Mouse (Mus musculus): ENCODE results near the gene Sox1. TPM values are rescaled to one million over a fixed set of nuclear protein-coding genes. Genes with fewer than 3 reads are reported as not detected.

Gene Sox1
- polyA plus RNA-seq, 1 experiment from 2014 or later, result 1.1 TPM

GRCm38 (mm10) chr8:12408020-12408419 lies 12.9 kb downstream of the Sox1 start:
- H3K9ac ChIP-seq (replicated peaks; ENCODE audit: low read depth, low read length), result no peak overlapping the region
- 16% methylated on average over 10 of the region's 10 CpGs for WGBS
- H3K27me3 ChIP-seq (ENCODE audit: control insufficient read depth, insufficient read depth, low read length), result peaks cover 34% of the 10 kb centered on the region
- H3K9me3 ChIP-seq (ENCODE audit: control insufficient read depth, low read length), result no peaks in the 10 kb centered on the region
- no peak overlapping the region for H3K27ac ChIP-seq (ENCODE audit: low read depth, low read length)
- ATAC-seq (ENCODE audit: low read depth), result no peak
- H3K4me2 ChIP-seq (ENCODE audit: low read depth, low read length), result no peak overlapping the region
- no peaks in the 10 kb centered on the region for H3K4me1 ChIP-seq (ENCODE audit: control insufficient read depth, insufficient read depth, low read length)
- no peaks in the 10 kb centered on the region for H3K36me3 ChIP-seq (ENCODE audit: control insufficient read depth, insufficient read depth, low read length)
- H3K4me3 ChIP-seq (ENCODE audit: low read depth, low read length), result no peak overlapping the region

DNA sequence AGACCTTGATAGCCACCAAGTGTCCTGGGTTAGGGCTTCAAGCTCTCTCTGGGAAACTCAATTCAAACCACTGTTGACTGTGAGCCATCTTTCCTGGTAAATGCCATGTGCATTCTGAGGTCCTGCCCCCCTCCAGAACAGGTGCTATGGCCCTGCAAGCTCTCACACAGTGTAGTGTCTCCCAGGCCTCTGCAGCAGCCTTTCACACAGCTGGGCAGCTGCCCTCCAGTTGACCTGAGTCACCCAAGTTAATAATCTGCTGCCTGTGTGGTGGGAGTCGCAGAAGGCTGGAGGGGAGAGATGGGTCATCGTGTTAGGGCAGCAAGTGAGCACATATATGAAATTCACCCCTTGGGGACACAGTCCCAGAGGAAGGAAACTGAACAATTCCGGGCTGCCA lies 14.9 kb downstream of the Sox1 start:
- 38% methylated on average over 3 of the region's 3 CpGs for WGBS
- no peaks in the 10 kb centered on the region for H3K4me1 ChIP-seq (ENCODE audit: control insufficient read depth, insufficient read depth, low read length)
- no peak overlapping the region for H3K4me2 ChIP-seq (ENCODE audit: low read depth, low read length)
- no peak for ATAC-seq (ENCODE audit: low read depth)
- H3K4me3 ChIP-seq (ENCODE audit: low read depth, low read length), result no peak overlapping the region
- no peaks in the 10 kb centered on the region for H3K36me3 ChIP-seq (ENCODE audit: control insufficient read depth, insufficient read depth, low read length)
- no peak overlapping the region for H3K27ac ChIP-seq (ENCODE audit: low read depth, low read length)
- H3K9me3 ChIP-seq (ENCODE audit: control insufficient read depth, low read length), result no peaks in the 10 kb centered on the region
- peaks cover 18% of the 10 kb centered on the region for H3K27me3 ChIP-seq (ENCODE audit: control insufficient read depth, insufficient read depth, low read length)
- no peak overlapping the region for H3K9ac ChIP-seq (replicated peaks; ENCODE audit: low read depth, low read length)

DNA sequence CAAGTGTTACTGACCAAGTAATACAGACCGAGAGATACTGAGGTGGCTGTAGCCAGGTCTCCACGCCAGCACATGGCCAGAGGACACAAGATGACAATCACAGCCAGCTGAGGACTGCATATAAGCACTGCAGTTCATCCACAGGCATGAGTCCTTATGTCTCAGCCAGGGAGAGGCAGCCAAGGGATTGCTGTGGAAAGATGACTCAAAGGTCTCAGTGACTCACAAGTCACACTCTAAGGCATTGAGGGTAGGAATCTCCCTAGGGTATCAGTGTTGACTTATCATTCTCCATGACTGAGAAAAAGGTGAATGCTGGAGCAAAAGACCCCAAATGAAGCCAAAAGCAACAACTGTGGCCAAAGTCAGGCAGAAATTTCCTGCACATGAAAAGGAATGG lies 22.0 kb downstream of the Sox1 start:
- no peak overlapping the region for H3K9ac ChIP-seq (replicated peaks; ENCODE audit: low read depth, low read length)
- no peak overlapping the region for H3K4me3 ChIP-seq (ENCODE audit: low read depth, low read length)
- WGBS, result 90% methylated on average over 2 of the region's 2 CpGs
- no peaks in the 10 kb centered on the region for H3K27me3 ChIP-seq (ENCODE audit: control insufficient read depth, insufficient read depth, low read length)
- no peak overlapping the region for H3K4me2 ChIP-seq (ENCODE audit: low read depth, low read length)
- H3K4me1 ChIP-seq (ENCODE audit: control insufficient read depth, insufficient read depth, low read length), result no peaks in the 10 kb centered on the region
- no peaks in the 10 kb centered on the region for H3K9me3 ChIP-seq (ENCODE audit: control insufficient read depth, low read length)
- no peak for ATAC-seq (ENCODE audit: low read depth)
- no peaks in the 10 kb centered on the region for H3K36me3 ChIP-seq (ENCODE audit: control insufficient read depth, insufficient read depth, low read length)
- H3K27ac ChIP-seq (ENCODE audit: low read depth, low read length), result no peak overlapping the region

- Histone ChIP-seq H3K27ac (ENCODE audit: low read depth, low read length) (no peak overlapping the region), H3K9ac (replicated peaks; ENCODE audit: low read depth, low read length) (no peak overlapping the region), H3K9me3 (ENCODE audit: control insufficient read depth, low read length) (no peaks in the 10 kb centered on the region), H3K4me2 (ENCODE audit: low read depth, low read length) (no peak overlapping the region), H3K36me3 (ENCODE audit: control insufficient read depth, insufficient read depth, low read length) (no peaks in the 10 kb centered on the region), H3K4me3 (ENCODE audit: low read depth, low read length) (no peak overlapping the region), H3K4me1 (ENCODE audit: control insufficient read depth, insufficient read depth, low read length) (no peaks in the 10 kb centered on the region), H3K27me3 (ENCODE audit: control insufficient read depth, insufficient read depth, low read length) (no peaks in the 10 kb centered on the region; the same call in 1 of the 2 replicates)
- no peak for ATAC-seq (ENCODE audit: low read depth)
- WGBS, result 87% methylated on average over 2 of the region's 2 CpGs
Observed at GRCm38 (mm10) chr8:12420537-12420936, 25.4 kb downstream of the Sox1 start.

DNA sequence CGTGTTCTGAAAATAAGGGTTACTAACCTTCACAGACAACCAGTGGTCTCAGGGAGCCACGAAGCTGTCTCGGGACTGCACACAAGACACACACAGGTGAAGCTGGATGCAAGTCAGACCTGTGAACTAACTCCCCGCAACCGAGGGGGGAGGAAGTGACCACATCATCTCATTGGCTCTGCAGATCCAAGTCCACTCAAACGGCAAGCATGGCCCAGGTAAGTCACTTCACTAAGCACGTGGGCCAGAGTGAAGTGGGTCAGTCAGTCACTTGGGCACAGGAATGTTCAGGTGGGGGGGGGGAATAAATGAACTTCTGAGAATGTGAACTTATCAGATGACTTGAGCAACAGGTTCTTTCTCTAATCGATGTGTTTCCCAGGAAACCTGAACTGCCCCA lies 30.8 kb downstream of the Sox1 start:
- ATAC-seq (ENCODE audit: low read depth), result no peak
- no peak overlapping the region for H3K27ac ChIP-seq (ENCODE audit: low read depth, low read length)
- peaks cover 34% of the 10 kb centered on the region for H3K27me3 ChIP-seq (ENCODE audit: control insufficient read depth, insufficient read depth, low read length)
- no peak overlapping the region for H3K4me2 ChIP-seq (ENCODE audit: low read depth, low read length)
- H3K9me3 ChIP-seq (ENCODE audit: control insufficient read depth, low read length), result no peaks in the 10 kb centered on the region
- peaks cover 16% of the 10 kb centered on the region for H3K4me1 ChIP-seq (ENCODE audit: control insufficient read depth, insufficient read depth, low read length)
- no peak overlapping the region for H3K4me3 ChIP-seq (ENCODE audit: low read depth, low read length)
- 90% methylated on average over 8 of the region's 8 CpGs for WGBS
- H3K9ac ChIP-seq (replicated peaks; ENCODE audit: low read depth, low read length), result no peak overlapping the region
- H3K36me3 ChIP-seq (ENCODE audit: control insufficient read depth, insufficient read depth, low read length), result no peaks in the 10 kb centered on the region

DNA sequence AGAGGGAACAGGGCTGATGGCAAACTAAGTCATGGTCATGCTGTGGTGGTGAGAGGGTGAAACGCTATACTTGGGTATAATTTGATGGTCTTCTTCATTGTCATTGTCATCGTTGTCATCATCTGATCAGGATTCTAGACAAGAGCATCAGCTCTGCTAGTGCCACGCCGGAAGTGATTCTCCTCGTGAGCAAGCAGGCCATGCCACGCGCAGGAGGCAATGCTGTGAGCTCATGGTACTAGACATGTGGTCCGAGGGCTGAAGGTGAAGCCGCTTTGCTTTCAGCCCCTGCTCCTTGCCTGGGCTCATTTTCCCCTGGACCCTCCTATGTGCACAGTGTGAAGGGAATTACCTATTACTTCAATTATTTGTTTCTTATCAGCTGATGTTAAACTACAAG lies 32.3 kb downstream of the Sox1 start:
- H3K27me3 ChIP-seq (ENCODE audit: control insufficient read depth, insufficient read depth, low read length), result peaks cover 45% of the 10 kb centered on the region
- H3K4me1 ChIP-seq (ENCODE audit: control insufficient read depth, insufficient read depth, low read length), result peaks cover 18% of the 10 kb centered on the region
- H3K9me3 ChIP-seq (ENCODE audit: control insufficient read depth, low read length), result no peaks in the 10 kb centered on the region
- H3K27ac ChIP-seq (ENCODE audit: low read depth, low read length), result no peak overlapping the region
- no peak for ATAC-seq (ENCODE audit: low read depth)
- H3K4me3 ChIP-seq (ENCODE audit: low read depth, low read length), result no peak overlapping the region
- H3K4me2 ChIP-seq (ENCODE audit: low read depth, low read length), result no peak overlapping the region
- no peak overlapping the region for H3K9ac ChIP-seq (replicated peaks; ENCODE audit: low read depth, low read length)
- H3K36me3 ChIP-seq (ENCODE audit: control insufficient read depth, insufficient read depth, low read length), result no peaks in the 10 kb centered on the region
- 49% methylated on average over 9 of the region's 9 CpGs for WGBS

DNA sequence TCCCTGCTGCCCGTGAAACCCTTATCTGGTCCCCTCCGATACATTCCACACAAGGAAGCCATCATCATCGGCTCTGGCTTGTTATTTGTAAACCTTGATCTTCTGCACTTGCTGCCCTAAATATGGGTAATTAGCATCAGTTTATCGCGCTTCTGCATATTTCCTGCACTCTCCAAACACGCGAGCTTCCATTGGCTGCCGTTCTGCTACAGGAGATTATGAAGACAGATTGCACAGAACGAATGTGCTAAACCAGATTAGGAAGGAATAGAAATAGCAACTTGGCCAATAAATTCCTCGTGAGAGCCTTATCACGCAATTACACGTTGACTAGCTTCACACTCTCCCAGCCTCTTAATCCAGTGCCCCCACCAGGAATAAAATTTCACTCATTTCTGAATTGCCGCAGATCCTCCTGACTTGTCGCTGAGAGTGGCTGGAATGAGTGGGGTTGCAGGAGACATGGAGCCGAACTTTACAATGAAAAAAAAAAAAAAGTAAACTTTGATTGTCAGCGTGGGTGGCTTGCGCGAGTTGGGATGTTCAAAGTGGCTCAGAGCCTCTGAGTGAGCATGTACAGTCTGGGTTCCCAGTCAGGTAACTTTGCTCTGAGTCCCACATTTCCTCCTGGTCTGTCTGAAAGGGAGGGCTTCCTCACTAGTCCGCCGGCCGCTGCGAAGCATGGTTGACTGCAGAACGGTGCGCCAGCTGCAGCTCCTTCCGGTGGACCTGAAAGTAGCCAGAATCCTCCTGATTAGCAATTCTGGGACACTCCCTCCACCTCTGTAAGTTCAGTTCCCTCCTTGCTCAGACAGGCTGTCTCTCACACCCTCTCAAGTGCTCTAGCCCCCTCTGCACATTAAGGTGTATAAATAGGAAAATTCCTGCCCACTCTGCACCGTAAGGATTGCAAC lies 33.0 kb downstream of the Sox1 start:
- Histone ChIP-seq H3K9ac (replicated peaks; ENCODE audit: low read depth, low read length) (no peak overlapping the region), H3K27ac (ENCODE audit: low read depth, low read length) (no peak overlapping the region), H3K4me2 (ENCODE audit: low read depth, low read length) (no peak overlapping the region), H3K27me3 (ENCODE audit: control insufficient read depth, insufficient read depth, low read length) (peaks cover 50% of the 10 kb centered on the region), H3K4me1 (ENCODE audit: control insufficient read depth, insufficient read depth, low read length) (peaks cover 18% of the 10 kb centered on the region), H3K9me3 (ENCODE audit: control insufficient read depth, low read length) (no peaks in the 10 kb centered on the region), H3K4me3 (ENCODE audit: low read depth, low read length) (no peak overlapping the region), H3K36me3 (ENCODE audit: control insufficient read depth, insufficient read depth, low read length) (no peaks in the 10 kb centered on the region)
- no peak for ATAC-seq (ENCODE audit: low read depth)
- 13% methylated on average over 26 of the region's 26 CpGs for WGBS

- ATAC-seq (ENCODE audit: low read depth), result no peak
- Histone ChIP-seq H3K4me3 (ENCODE audit: low read depth, low read length) (no peak overlapping the region), H3K9me3 (ENCODE audit: control insufficient read depth, low read length) (no peaks in the 10 kb centered on the region), H3K9ac (replicated peaks; ENCODE audit: low read depth, low read length) (no peak overlapping the region), H3K27me3 (ENCODE audit: control insufficient read depth, insufficient read depth, low read length) (peaks cover 50% of the 10 kb centered on the region), H3K27ac (ENCODE audit: low read depth, low read length) (no peak overlapping the region), H3K4me1 (ENCODE audit: control insufficient read depth, insufficient read depth, low read length) (peaks cover 18% of the 10 kb centered on the region), H3K4me2 (ENCODE audit: low read depth, low read length) (no peak overlapping the region), H3K36me3 (ENCODE audit: control insufficient read depth, insufficient read depth, low read length) (no peaks in the 10 kb centered on the region)
- 25% methylated on average over 5 of the region's 5 CpGs for WGBS
Observed at GRCm38 (mm10) chr8:12428931-12429330, 33.8 kb downstream of the Sox1 start.

- no peak overlapping the region for H3K4me3 ChIP-seq (ENCODE audit: low read depth, low read length)
- no peaks in the 10 kb centered on the region for H3K36me3 ChIP-seq (ENCODE audit: control insufficient read depth, insufficient read depth, low read length)
- peaks cover 18% of the 10 kb centered on the region for H3K4me1 ChIP-seq (ENCODE audit: control insufficient read depth, insufficient read depth, low read length)
- WGBS, result 10% methylated on average over 9 of the region's 9 CpGs
- ATAC-seq (ENCODE audit: low read depth), result peak; percentile 10; the same call in 1 of the 2 replicates
- H3K9ac ChIP-seq (replicated peaks; ENCODE audit: low read depth, low read length), result no peak overlapping the region
- H3K9me3 ChIP-seq (ENCODE audit: control insufficient read depth, low read length), result no peaks in the 10 kb centered on the region
- peaks cover 50% of the 10 kb centered on the region for H3K27me3 ChIP-seq (ENCODE audit: control insufficient read depth, insufficient read depth, low read length)
- H3K4me2 ChIP-seq (ENCODE audit: low read depth, low read length), result no peak overlapping the region
- peak overlapping the region; percentile 46; the same call in 1 of the 2 replicates for H3K27ac ChIP-seq (ENCODE audit: low read depth, low read length)
Observed at GRCm38 (mm10) chr8:12429601-12430172, 34.6 kb downstream of the Sox1 start.
